Comparison of ENCODE assay signal across 8 mouse cellular contexts in genomic region chr11:112781035-112781911, GRCm38 (mm10). TPM values are rescaled to one million over a fixed set of nuclear protein-coding genes. Genes with fewer than 3 reads are reported as not detected.
DNase-seq lines count a peak whose midpoint lies in the region; ATAC-seq and TF ChIP-seq lines count a peak whose summit lies in the region.

No protein-coding gene starts in this region.

- H3K27me3 ChIP-seq in ES-Bruce4 (ENCODE audit: control insufficient read depth, insufficient read depth, low read length, poor library complexity, severe bottlenecking) = peaks cover 32% of the 10 kb centered on the region
- H3K27me3 ChIP-seq in hindbrain, embryonic 16.5 days (replicated peaks; ENCODE audit: control insufficient read depth, insufficient read depth, low read length) = peaks cover 6% of the 10 kb centered on the region; the same call in 1 of the 2 replicates
- peaks cover 70% of the 10 kb centered on the region for H3K27me3 ChIP-seq in midbrain, embryonic 10.5 days (ENCODE audit: low read depth, poor library complexity, severe bottlenecking)

- no peaks in the 10 kb centered on the region for H3K9me3 ChIP-seq in ES-Bruce4 (replicated peaks; ENCODE audit: control insufficient read depth, insufficient read depth, low read length, poor library complexity, severe bottlenecking)
- no peaks in the 10 kb centered on the region for H3K9me3 ChIP-seq in hindbrain, embryonic 16.5 days (ENCODE audit: control insufficient read depth, low read length)
- no peaks in the 10 kb centered on the region for H3K9me3 ChIP-seq in midbrain, embryonic 10.5 days (replicated peaks)

- no peaks in the 10 kb centered on the region for H3K4me1 ChIP-seq in ES-Bruce4 (ENCODE audit: control insufficient read depth, insufficient read depth, low read length)
- peaks cover 34% of the 10 kb centered on the region for H3K4me1 ChIP-seq in hindbrain, embryonic 16.5 days (ENCODE audit: control insufficient read depth, insufficient read depth, low read depth, low read length)
- peaks cover 76% of the 10 kb centered on the region for H3K4me1 ChIP-seq in midbrain, embryonic 10.5 days

- intact Hi-C loops in left cerebral cortex, postnatal 25 days (cut with DNase I) = loop anchor here (2.0 to 5.0 kb wide), 2 partner anchors 201 to 1128 kb away; no protein-coding TSS in a partner anchor

- no peak overlapping the region for H3K27ac ChIP-seq in ES-Bruce4 (ENCODE audit: insufficient read depth, low read length)
- H3K27ac ChIP-seq in hindbrain, embryonic 16.5 days (ENCODE audit: low read depth, low read length) = peak overlapping the region; percentile 83
- peak overlapping the region; percentile 94 for H3K27ac ChIP-seq in midbrain, embryonic 10.5 days (replicated peaks)

- ATAC-seq in hindbrain, embryonic 16.5 days = peak; percentile 67
- ATAC-seq in megakaryocyte-erythroid progenitor cell, adult 5-6 weeks (replicated peaks; ENCODE audit: low FRiP score, low TSS enrichment, poor library complexity, severe bottlenecking) = no peak

- no peak for TF ChIP-seq POLR2A in ES-Bruce4 (IDR thresholded peaks at IDR 0.05; ENCODE audit: insufficient read depth, low read length)

- peak overlapping the region; percentile 86 for H3K4me2 ChIP-seq in hindbrain, embryonic 16.5 days (ENCODE audit: low read length)

- 1% methylated on average over 48 of the region's 49 CpGs for WGBS in hindbrain, embryonic 16.5 days
- 0% methylated on average over 49 of the region's 49 CpGs for WGBS in midbrain, embryonic 10.5 days

- TF ChIP-seq EP300 in ES-Bruce4 (IDR thresholded peaks at IDR 0.05; ENCODE audit: insufficient read depth, low read depth, low read length) = no peak

- peak; percentile 37 to 45 for DNase-seq in adrenal gland, postnatal 36 days
- peak; percentile 46 for DNase-seq in frontal cortex, postnatal 25 days (ENCODE audit: low spot score in 2 of 2)
- peak; percentile 72 to 85 for DNase-seq in left cerebral cortex, postnatal 25 days (ENCODE audit: low spot score in 2 of 2)
- DNase-seq in midbrain, embryonic 10.5 days (ENCODE audit: low spot score) = peak; percentile 73
- peak; percentile 83 for DNase-seq in telencephalon, adult 2 months (ENCODE audit: low read depth, low spot score)

- no peak overlapping the region for H3K9ac ChIP-seq in ES-Bruce4 (ENCODE audit: low read depth, poor library complexity, severe bottlenecking)
- H3K9ac ChIP-seq in hindbrain, embryonic 16.5 days (ENCODE audit: low read depth, low read length) = peak overlapping the region; percentile 58

- no peak for TF ChIP-seq CTCF in ES-Bruce4 (IDR thresholded peaks at IDR 0.05; ENCODE audit: low read depth, low read length)

- H3K4me3 ChIP-seq in ES-Bruce4 (ENCODE audit: low read depth, low read length) = peak overlapping the region; percentile 63
- H3K4me3 ChIP-seq in hindbrain, embryonic 16.5 days (ENCODE audit: low read length) = peak overlapping the region; percentile 63
- H3K4me3 ChIP-seq in midbrain, embryonic 10.5 days = peak overlapping the region; percentile 87

- H3K36me3 ChIP-seq in ES-Bruce4 (ENCODE audit: control insufficient read depth, insufficient read depth, low read length, poor library complexity, severe bottlenecking) = no peaks in the 10 kb centered on the region
- no peaks in the 10 kb centered on the region for H3K36me3 ChIP-seq in hindbrain, embryonic 16.5 days (ENCODE audit: control insufficient read depth, insufficient read depth, low read length)
- peaks cover 19% of the 10 kb centered on the region for H3K36me3 ChIP-seq in midbrain, embryonic 10.5 days

RNA-seq across cellular contexts. Expression of gene Sox9, which starts 0.8 kb away (rescaled TPM):
- 0.33 and 0.43 TPM in 2 replicates for polyA plus RNA-seq in ES-Bruce4 (2011; ENCODE audit: insufficient read depth, insufficient read length, low read depth, missing spikeins)
- 1 to 10 TPM; 1.1 to 1.9 TPM for total RNA-seq in adrenal gland, postnatal 36 days (2021)
- 46.1 and 53.2 TPM in 2 replicates for polyA plus RNA-seq in hindbrain, embryonic 16.5 days (2015; fragmentation: Nextera tagmentation; extraction: Ambion mirVana)
- total RNA-seq in left cerebral cortex, postnatal 25 days (2021) = 10 to 100 TPM; 25.7 to 25.9 TPM
- 61.8 and 108 TPM in 2 replicates for polyA plus RNA-seq in midbrain, embryonic 10.5 days (2016; fragmentation: Nextera tagmentation; extraction: Ambion mirVana)
- not detected in 2 replicates for total RNA-seq in megakaryocyte-erythroid progenitor cell, adult 5-6 weeks (2014; fragmentation: Nextera tagmentation)
- not detected in 2 replicates for total RNA-seq in megakaryocyte-erythroid progenitor cell, adult 5-6 weeks (2017)

Comparison
In these comparisons a context has a peak if more than half of its experiments do, and no peak if none do; other contexts are left out.
1. RNA of gene Sox9, which starts 0.8 kb away (total RNA-seq): 25.7 to 25.9 TPM in left cerebral cortex, postnatal 25 days; 1.1 to 1.9 TPM in adrenal gland, postnatal 36 days and not detected in megakaryocyte-erythroid progenitor cell, adult 5-6 weeks; every median in the first group is over 4 times any median in the second.
2. Peak in every context shown above with its lines, with median percentiles within 50 percentile points of each other: H3K4me3 ChIP-seq and DNase-seq.